Mouse (Mus musculus): ENCODE results near the gene Lime1.

The Lime1 gene

DNA sequence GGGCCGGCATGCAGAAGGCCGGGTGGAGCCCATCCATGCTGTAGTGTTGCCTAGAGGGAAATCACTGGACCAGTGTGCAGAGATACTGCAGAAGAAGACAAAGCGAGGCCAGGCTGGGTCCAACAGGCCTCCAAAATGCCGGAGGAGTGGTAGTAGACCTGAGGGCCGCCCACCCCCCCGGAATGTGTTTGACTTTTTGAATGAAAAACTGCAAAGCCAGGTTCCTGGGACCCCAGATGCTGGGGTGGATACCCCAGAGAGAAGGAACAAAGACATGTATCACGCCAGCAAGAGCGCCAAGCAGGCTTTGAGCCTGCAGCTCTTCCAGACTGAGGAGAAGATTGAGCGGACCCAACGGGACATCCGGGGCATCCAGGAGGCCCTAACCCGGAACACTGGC is at the start of gene Lime1:
TSS of gene Lime1 (plus strand) at position 301 of the 400 bp plus-strand sequence.
- no peak for DNase-seq

DNA sequence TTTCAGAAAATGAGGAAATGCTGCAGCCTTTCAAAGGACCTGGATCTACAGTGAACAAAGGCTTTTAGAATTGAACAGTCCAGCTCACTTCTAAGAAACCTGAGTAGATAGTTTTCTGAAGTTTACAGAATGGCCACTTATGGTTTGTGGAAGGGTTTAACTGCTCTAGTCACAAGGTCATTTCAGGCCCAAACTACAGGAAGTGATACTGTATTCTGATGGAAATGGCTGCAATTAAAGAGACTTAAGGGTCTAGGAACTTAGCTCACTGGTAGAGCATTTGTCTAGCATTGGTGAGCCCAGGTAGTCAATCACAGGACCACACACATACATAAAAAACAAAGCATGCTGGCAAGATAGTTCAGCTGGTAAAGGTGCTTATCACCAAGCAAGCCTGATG is 47.3 kb upstream of the Lime1 start:
- no peak for DNase-seq

GRCm38 (mm10) chr2:181334023-181334422 is 45.9 kb upstream of the Lime1 start:
- DNase-seq: peak; percentile 37

DNA sequence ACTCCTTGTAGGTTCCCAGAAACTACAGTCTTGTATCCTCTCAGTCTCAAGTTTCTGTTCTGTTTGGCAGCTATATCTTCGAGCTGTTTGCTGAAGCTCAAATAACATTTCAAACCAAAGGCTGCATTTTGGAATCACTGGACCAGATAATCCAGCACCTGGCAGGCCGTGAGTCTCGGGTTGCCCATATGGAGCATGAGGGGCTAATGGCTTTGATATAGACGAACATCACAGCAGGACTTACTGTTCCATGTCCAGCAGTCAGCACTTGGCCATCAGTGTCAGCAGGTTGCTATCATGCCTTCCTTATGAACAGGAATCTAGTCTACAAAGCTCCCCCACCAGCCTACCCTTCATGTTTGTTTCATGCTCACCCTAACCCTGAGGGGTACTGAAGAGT is 39.5 kb upstream of the Lime1 start:
- DNase-seq: no peak

DNA sequence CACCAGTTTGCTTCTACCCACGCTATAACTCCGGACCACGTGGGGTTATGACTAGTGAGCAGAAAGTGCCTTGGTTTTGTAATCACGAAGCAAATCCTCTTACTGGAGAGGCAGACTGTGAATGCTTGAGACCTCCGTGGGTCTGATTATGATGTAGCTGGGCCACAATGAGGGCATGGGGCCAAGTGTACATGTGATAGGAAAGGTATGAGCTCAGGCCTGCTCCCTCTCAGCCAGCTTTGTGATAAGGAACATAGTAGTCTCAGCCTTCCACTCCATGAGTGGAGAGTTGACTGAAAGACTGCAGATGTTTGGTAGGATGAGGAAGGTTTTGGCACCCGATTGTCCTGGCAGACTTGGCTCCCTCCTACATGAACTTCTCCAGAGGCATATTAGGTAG is 37.1 kb upstream of the Lime1 start:
- DNase-seq: no peak

- no peak for DNase-seq
Observed at GRCm38 (mm10) chr2:181356780-181357179, 23.1 kb upstream of the Lime1 start.

DNA sequence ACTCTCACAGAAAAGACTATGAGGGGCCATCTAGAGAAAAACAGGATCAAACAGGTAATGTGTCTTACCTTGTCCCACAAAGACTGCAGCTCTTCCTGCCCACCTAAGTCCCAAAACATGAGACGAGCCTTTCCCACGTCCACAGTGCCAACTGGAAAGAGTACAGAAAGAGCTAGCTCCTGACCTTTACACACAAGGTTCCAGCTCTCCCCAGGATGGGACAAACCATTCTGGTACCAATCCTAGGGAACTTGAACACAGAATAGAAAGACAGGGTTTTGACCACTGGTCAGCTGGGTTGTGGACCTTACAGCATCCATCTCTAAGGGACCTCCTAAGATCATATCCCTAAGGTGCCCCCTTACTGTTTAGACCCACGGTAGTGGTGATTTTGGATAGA is 15.9 kb upstream of the Lime1 start:
- no peak for DNase-seq

DNA sequence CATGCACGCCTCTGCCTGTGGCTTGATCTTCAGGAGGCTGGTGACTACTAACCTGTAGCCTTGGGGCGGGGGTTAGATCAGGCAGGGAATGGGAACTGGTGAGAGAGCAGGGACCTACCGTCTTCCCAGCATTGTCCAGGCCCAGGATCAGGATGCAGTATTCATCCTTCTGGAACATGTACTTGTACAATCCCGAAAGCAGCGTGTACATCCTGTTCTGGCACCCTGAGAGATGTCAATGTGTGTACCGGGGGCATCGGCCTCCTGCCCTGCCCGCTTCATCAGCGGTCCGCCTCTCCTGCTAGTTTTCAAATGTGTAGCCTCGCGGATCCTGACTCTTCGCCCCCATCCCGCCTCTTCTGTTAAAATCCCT is 15.4 kb upstream of the Lime1 start:
- no peak for DNase-seq

- DNase-seq: peak; percentile 93
Observed at GRCm38 (mm10) chr2:181364860-181365596, 14.8 kb upstream of the Lime1 start, which contains the start of the genes Zgpat and Arfrp1. Gene Zgpat, plus strand, starts transcription at chr2:181364928. Gene Arfrp1, minus strand, starts transcription at chr2:181365404.

DNA sequence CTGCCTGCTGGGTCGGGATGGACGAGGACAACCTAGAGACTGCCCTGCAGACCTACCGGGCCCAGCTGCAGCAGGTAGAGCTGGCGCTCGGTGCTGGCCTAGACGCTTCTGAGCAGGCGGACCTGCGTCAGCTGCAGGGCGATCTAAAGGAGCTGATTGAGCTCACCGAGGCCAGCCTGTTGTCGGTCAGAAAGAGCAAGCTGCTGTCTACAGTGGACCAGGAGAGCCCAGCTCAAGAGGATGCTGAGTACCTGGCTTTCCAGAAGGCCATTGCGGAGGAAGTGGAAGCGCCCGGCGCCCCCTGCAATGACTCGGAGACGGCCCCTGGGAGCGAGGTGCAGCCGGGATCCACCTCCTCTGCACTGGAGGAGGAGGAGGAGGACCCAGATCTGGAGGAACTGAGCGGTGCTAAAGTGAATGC is 14.2 kb upstream of the Lime1 start:
- no peak for DNase-seq

DNA sequence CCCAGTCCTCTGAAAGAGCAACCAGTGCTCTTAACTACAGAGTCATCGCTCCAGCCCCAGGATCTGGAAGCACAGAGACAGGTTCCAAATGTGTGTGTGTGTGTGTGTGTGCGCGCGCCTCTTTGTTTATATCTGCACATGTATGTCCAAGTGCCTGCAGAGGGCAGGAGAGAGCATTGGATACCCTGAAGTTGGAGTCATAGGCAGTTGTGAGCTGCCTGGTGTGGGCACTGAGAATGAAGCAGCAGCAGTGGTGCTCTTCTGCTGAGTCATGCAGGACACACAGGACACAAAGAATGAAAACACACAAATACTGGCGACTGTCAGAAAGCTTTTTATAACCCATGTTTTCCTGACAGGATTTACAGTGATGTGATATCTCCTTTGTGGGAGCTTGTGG is 9.9 kb upstream of the Lime1 start:
- no peak for DNase-seq

GRCm38 (mm10) chr2:181375787-181376186 is 4.1 kb upstream of the Lime1 start:
- DNase-seq: no peak

DNA sequence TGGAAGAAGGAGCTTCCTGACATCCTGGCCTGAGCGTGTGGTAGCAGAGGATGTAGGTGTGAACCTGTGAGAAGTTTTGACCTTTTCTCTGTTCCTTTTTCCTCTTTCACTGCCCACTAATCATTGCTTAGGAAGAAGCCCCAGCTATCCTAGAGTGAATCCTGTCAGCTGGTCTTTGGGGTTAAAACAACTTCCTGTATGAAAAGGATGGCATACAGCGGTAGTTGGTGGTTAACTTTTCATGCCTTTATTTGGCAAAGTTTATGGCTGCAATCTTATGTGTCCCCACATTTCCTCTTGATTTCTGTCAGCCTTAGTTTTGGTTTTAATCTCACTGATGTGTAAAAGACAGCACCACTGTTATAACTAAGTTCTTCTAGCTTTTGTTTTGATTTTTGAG is 2.6 kb upstream of the Lime1 start:
- no peak for DNase-seq

GRCm38 (mm10) chr2:181378701-181379100 is 1.2 kb upstream of the Lime1 start:
- no peak for DNase-seq

DNA sequence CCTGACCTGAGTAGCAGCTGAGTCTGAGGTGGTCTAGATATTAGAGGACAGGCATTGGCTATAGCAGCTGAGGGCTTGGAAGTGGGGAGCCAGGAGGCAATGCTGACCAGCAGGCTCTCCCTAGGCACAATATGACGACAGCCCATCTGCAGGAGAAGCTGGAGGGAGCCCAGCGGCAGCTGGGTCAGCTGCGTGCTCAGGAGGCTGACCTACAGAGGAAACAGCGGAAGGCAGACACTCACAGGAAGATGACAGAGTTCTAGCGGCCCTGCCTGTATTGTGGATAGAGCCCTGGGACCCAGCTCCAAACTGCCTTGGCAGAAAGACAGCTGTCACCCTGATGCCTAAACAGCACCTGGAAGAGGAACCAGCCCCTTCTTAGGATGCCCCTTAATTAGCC is 373 bp downstream of the Lime1 start:
- DNase-seq: no peak

GRCm38 (mm10) chr2:181381107-181381506 is 1.2 kb downstream of the Lime1 start:
- DNase-seq: no peak

DNA sequence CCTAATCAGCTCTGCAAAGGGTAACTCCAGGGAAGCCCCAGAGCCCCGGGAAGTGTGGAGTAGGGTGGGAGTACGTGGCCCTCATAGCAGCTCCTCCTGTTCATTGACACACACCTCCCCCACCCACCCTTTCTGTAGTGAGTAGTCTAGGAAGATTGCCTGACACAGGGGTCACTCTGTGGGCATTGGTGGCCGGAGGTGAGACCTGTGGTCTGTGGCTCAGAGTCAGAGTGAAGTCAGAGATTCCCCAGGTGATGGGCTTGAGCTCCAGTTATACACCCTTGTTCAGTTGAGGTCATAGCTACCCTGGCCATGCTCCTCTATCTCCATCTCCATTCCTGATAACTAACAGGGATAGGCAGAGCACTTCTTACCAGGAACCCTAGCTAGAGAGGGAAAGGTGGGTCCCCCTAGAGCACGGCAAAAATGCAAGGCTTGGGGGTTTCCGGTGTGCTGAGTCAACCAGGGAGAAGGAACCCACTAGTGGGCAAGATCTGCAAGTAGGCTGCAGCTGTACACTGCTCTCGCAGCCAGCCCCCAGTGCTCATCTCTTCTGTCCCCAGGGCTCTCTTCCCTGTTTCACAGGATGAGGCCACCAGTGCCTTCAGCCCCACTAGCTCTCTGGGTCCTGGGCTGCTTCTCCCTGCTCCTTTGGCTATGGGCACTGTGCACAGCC is 1.9 kb downstream of the Lime1 start:
- no peak for DNase-seq

DNA sequence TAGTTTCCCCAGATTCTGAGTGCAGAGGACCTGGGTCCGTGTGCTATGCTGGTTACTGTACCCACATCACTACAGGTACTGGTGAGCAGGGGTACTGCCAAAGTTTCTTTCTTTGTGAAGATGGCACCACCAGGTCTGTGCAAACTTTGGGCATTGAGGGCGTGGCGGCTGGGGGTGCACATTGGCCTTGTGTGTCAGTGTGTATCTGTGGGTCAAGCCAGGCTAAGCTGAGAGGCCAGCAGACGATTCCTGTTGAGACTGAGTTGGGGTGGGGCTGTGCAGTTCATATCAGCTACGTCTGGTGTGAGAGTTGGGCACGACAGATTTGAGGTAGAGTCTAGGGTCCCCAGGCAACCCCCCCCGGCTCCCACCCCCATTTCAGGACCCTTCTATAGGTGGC is 4.6 kb downstream of the Lime1 start:
- no peak for DNase-seq

GRCm38 (mm10) chr2:181384919-181385391 is 5.1 kb downstream of the Lime1 start:
- DNase-seq: no peak

GRCm38 (mm10) chr2:181385885-181386284 is 6.0 kb downstream of the Lime1 start:
- peak; percentile 73 for DNase-seq

DNA sequence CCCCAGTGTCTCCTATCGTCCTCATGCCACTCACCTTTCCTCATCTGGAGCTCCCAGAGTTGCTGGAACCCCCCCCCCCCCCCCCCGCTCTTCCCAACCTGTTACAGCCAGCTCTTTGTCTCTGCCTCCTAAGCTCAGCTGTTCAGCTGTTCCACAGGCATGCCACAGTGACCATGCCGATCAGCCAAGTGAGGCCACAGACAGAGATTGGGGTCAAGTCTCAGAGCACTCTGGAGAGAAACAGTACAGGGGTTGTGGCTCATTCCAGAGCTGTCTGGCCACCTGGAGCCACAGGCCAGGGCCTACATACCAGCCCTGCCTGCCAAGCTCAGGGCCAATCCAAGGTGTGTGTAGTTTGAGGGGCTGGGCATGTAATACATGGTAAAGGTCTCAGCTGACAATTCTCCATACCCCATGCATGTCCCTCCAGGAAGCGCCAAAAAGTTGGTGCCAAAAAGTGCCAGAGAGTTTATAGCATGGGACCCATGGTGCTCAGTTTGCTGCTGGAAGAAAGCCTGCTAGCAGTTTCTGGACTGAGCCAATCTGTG is 6.9 kb downstream of the Lime1 start:
- DNase-seq: no peak

DNA sequence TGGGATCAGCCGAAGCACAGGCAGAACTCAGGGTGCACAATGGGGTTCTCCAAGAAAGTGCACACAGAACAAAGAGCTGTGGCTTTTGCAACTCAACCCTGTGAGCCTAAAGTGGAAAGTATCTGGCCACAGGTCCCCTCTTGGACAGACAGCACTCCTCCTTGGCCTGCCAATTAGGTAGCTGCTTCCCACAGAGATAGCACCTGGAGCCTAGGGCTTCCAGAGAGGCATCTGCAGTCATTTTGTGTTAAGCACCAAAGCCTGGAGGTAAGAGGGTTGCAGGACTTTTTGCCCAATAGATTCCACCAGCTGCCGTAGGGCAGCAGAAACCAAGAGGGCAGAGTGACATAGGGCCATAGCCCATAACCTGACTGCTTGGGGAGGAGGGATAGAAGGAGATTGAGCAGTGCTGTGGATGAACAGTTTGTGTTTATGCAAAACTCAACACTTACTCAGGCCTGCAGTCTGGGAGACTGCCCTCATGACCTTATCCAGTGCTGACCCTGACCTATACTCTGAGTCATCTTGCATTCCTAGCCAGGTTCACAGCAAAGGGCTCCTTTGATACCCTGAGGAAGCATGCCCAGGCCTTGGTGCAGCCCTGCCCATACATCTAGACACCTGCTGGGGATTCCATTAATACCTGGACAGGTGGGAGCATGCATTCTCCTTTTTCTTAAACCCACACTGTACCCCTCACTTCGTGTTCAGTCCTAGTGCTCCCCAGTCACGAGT is 10.4 kb downstream of the Lime1 start:
- no peak for DNase-seq

- no peak for DNase-seq
Observed at GRCm38 (mm10) chr2:181391022-181391421, 11.1 kb downstream of the Lime1 start.

All from right cerebral cortex, postnatal 25 days (tissue).